Mouse (Mus musculus) myocyte (in vitro differentiated cells): ENCODE data around the gene Vps37b. TPM values are rescaled to one million over a fixed set of nuclear protein-coding genes. Genes with fewer than 3 reads are reported as not detected.

Source experiments
- H3K27me3 ChIP-seq: one replicate; pipeline ENCODE4 v1.6.1; 2011; ENCODE audit not compliant: control insufficient read depth, insufficient read depth, insufficient read length
- H3K36me3 ChIP-seq: one replicate; pipeline ENCODE4 v1.6.1; 2011; ENCODE audit not compliant: control insufficient read depth, insufficient read depth
- H3K4me2 ChIP-seq: one replicate; pipeline ENCODE4 v1.6.1; 2011; ENCODE audit warnings: low read depth, control low read depth
- H3K4me3 ChIP-seq: one replicate; pipeline ENCODE4 v1.5.1; 2011; ENCODE audit warnings: mild to moderate bottlenecking, control low read depth, moderate library complexity
- H3K79me2 ChIP-seq: one replicate; pipeline ENCODE4 v1.6.1; 2011; ENCODE audit not compliant: control insufficient read depth, insufficient read depth
- H3ac ChIP-seq: one replicate; pipeline ENCODE4 v1.6.1; 2011; ENCODE audit not compliant: control insufficient read depth, insufficient read length
- CEBPB ChIP-seq: IDR thresholded peaks from 2 replicates; pipeline ENCODE4 v1.6.1; 2011; ENCODE audit warnings: mild to moderate bottlenecking, moderate library complexity; ENCODE audit not compliant: poor library complexity, insufficient read depth, severe bottlenecking
- E2F4 ChIP-seq: IDR thresholded peaks from one replicate; pipeline ENCODE4 v1.6.1; 2011; ENCODE audit warnings: mild to moderate bottlenecking, control low read depth, moderate library complexity; ENCODE audit not compliant: insufficient read depth
- MAX ChIP-seq: IDR thresholded peaks from one replicate; pipeline ENCODE4 v1.6.1; 2011; ENCODE audit warnings: low read depth, mild to moderate bottlenecking, control low read depth
- MYOD1 ChIP-seq, 3 experiments: IDR thresholded peaks; one replicate each; pipeline ENCODE4 v1.6.1; 2011; ENCODE audit warnings: control low read depth in 2 of 3, low read depth in 2 of 3, mild to moderate bottlenecking in 2 of 3, moderate library complexity in 1 of 3; ENCODE audit not compliant: insufficient read length in 2 of 3, control insufficient read depth in 1 of 3
- MYOG ChIP-seq, 3 experiments: IDR thresholded peaks; one replicate each; pipeline ENCODE4 v1.6.1; 2011; ENCODE audit warnings: control low read depth in 2 of 3, low read depth in 2 of 3, mild to moderate bottlenecking in 2 of 3; ENCODE audit not compliant: insufficient read length in 2 of 3, control insufficient read depth in 1 of 3, insufficient read depth in 1 of 3
- POLR2A ChIP-seq: IDR thresholded peaks from one replicate; pipeline ENCODE4 v1.6.1; 2011; ENCODE audit warnings: low read depth, mild to moderate bottlenecking, control low read depth, moderate library complexity; ENCODE audit not compliant: insufficient read length
- POLR2AphosphoS2 ChIP-seq: IDR thresholded peaks from one replicate; pipeline ENCODE4 v1.6.1; 2011; ENCODE audit warnings: low read depth, control low read depth; ENCODE audit not compliant: insufficient read length
- REST ChIP-seq: IDR thresholded peaks from one replicate; pipeline ENCODE4 v1.6.1; 2011; ENCODE audit warnings: mild to moderate bottlenecking, control low read depth, moderate library complexity; ENCODE audit not compliant: insufficient read depth, insufficient read length
- SRF ChIP-seq: IDR thresholded peaks from one replicate; pipeline ENCODE4 v1.6.1; 2011; ENCODE audit warnings: low read depth; ENCODE audit not compliant: control insufficient read depth, insufficient read length
- TCF12 ChIP-seq: IDR thresholded peaks from one replicate; pipeline ENCODE4 v1.6.1; 2011; ENCODE audit warnings: mild to moderate bottlenecking, control low read depth; ENCODE audit not compliant: poor library complexity, insufficient read depth, severe bottlenecking
- TCF3 ChIP-seq: IDR thresholded peaks from one replicate; pipeline ENCODE4 v1.6.1; 2011; ENCODE audit warnings: low read depth, control low read depth; ENCODE audit not compliant: insufficient read length
- USF1 ChIP-seq: IDR thresholded peaks from one replicate; pipeline ENCODE4 v1.6.1; 2011; ENCODE audit warnings: low read depth, mild to moderate bottlenecking, control low read depth, moderate library complexity
- polyA plus RNA-seq: library from polyadenylated mRNA; unstranded; fragments of >200 nt; fragmentation: generic; extraction: Trizol; gene quantifications from one replicate; pipeline ENCODE4 v1.2.1, GENCODE M21; 2012; ENCODE audit warnings: missing spikeins

Vps37b gene
- polyA plus RNA-seq, 1 experiment: 18.7 TPM

DNA sequence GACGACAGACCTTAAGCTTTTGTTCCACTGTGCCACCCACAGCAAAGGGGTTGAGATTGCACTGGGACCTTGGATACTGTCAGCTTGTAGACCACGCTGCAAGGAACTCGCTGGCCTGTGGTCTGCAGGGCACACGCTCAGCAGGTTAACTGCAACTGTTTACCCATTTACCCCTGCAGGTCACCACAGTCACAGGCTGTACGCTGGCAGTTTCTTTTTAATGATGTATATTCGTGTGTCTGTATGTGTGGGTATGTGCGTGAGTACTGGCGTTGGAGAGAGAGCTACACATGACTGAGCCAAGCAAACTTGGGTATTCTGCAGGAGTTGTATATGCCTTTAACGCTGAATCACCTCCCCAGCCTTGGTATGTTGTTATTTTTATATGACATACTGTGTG, 13.4 kb downstream of the Vps37b start:
- H3ac ChIP-seq: no peak overlapping the region
- H3K4me3 ChIP-seq: no peak overlapping the region
- H3K79me2 ChIP-seq: peaks cover 93% of the 10 kb centered on the region
- H3K36me3 ChIP-seq: no peaks in the 10 kb centered on the region
- no peak for TF ChIP-seq USF1
- TF ChIP-seq TCF3: no peak
- TF ChIP-seq CEBPB: no peak
- TF ChIP-seq REST: no peak
- TF ChIP-seq MAX: no peak
- TF ChIP-seq E2F4: no peak
- no peak for TF ChIP-seq POLR2AphosphoS2
- H3K4me2 ChIP-seq: no peak overlapping the region
- no peaks in the 10 kb centered on the region for H3K27me3 ChIP-seq

GRCm38 (mm10) chr5:124017941-124018340, 14.1 kb downstream of the Vps37b start:
- Histone ChIP-seq H3K79me2 (peaks cover 94% of the 10 kb centered on the region), H3K27me3 (no peaks in the 10 kb centered on the region), H3K36me3 (no peaks in the 10 kb centered on the region), H3K4me2 (no peak overlapping the region), H3ac (no peak overlapping the region), H3K4me3 (no peak overlapping the region)
- no peak for TF ChIP-seq MAX
- no peak for TF ChIP-seq MYOG (IDR thresholded peaks at IDR 0.05; ENCODE audit: control insufficient read depth in 1 of 3, insufficient read depth in 1 of 3, insufficient read length in 2 of 3, low read depth in 2 of 3)
- no peak for TF ChIP-seq TCF12
- no peak for TF ChIP-seq USF1
- TF ChIP-seq REST: no peak
- TF ChIP-seq POLR2A: no peak
- TF ChIP-seq SRF: no peak
- TF ChIP-seq TCF3: no peak
- no peak for TF ChIP-seq E2F4
- no peak for TF ChIP-seq CEBPB
- no peak for TF ChIP-seq MYOD1 (IDR thresholded peaks at IDR 0.05; ENCODE audit: control insufficient read depth in 1 of 3, insufficient read length in 2 of 3, low read depth in 2 of 3)
- no peak for TF ChIP-seq POLR2AphosphoS2

DNA sequence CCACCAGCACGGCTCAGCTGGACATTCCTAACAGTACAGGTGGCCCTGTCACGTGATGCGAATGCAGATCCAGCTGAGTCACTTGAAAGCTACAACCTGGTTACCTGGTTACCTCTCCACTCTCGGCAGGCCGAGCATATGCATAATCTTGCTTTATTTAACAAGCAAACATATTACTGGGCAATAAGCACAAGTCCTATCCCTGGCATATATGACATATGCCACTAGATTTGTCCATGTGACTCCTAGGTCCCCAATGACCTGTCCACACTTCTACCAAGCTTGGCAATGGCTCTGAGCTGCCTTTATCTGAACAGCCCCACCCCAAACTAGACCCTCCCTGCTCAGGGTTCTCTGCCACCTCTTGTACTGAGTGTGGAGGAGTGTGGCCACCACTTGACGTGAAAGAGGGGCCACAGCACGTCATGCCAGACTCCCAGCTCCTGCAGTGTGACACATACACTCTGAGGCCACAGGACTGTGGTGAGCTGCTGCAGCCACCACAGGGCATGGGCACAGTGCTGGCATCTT, 15.7 kb downstream of the Vps37b start:
- Histone ChIP-seq H3ac (no peak overlapping the region), H3K27me3 (no peaks in the 10 kb centered on the region), H3K36me3 (no peaks in the 10 kb centered on the region), H3K79me2 (peaks cover 91% of the 10 kb centered on the region), H3K4me2 (no peak overlapping the region), H3K4me3 (no peak overlapping the region)
- TF ChIP-seq CEBPB (no peak), POLR2A (no peak), E2F4 (no peak), MYOD1 (IDR thresholded peaks at IDR 0.05; ENCODE audit: control insufficient read depth in 1 of 3, insufficient read length in 2 of 3, low read depth in 2 of 3) (no peak), POLR2AphosphoS2 (no peak), MAX (no peak), REST (no peak), SRF (no peak), TCF3 (no peak), MYOG (IDR thresholded peaks at IDR 0.05; ENCODE audit: control insufficient read depth in 1 of 3, insufficient read depth in 1 of 3, insufficient read length in 2 of 3, low read depth in 2 of 3) (no peak), USF1 (no peak), TCF12 (no peak)

GRCm38 (mm10) chr5:124015727-124016126, 16.3 kb downstream of the Vps37b start:
- Histone ChIP-seq H3K27me3 (no peaks in the 10 kb centered on the region), H3K79me2 (peaks cover 84% of the 10 kb centered on the region), H3K36me3 (no peaks in the 10 kb centered on the region), H3K4me2 (no peak overlapping the region), H3K4me3 (no peak overlapping the region), H3ac (no peak overlapping the region)
- TF ChIP-seq USF1: no peak
- no peak for TF ChIP-seq MYOD1 (IDR thresholded peaks at IDR 0.05; ENCODE audit: control insufficient read depth in 1 of 3, insufficient read length in 2 of 3, low read depth in 2 of 3)
- no peak for TF ChIP-seq POLR2AphosphoS2
- no peak for TF ChIP-seq POLR2A
- no peak for TF ChIP-seq SRF
- TF ChIP-seq TCF3: no peak
- TF ChIP-seq E2F4: no peak
- TF ChIP-seq TCF12: no peak
- no peak for TF ChIP-seq REST

DNA sequence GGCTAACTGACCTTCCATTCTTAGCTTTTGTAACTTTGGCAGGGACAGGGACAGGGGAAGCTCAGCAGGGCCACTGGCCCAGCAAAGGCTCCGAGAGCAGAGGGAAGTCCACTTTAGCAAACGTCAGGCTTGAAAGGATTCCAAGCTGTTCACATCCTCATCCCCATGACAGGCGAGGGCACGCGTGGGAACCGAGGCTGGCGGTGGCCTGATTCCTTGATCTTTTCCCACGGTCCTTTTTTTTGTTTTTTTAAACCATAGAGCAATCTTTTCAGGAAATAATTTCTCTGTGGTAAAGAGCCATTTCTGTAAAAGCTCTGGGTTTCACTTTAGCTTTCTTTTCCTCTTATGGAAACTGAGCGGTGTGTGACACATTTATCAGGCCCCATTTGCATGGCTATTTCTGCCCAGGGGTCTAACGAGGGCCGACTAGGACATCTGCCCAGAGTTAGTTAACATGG, 17.2 kb downstream of the Vps37b start:
- Histone ChIP-seq H3K27me3 (no peaks in the 10 kb centered on the region), H3K36me3 (peaks cover 7% of the 10 kb centered on the region), H3K4me3 (no peak overlapping the region), H3K4me2 (no peak overlapping the region), H3ac (no peak overlapping the region), H3K79me2 (peaks cover 75% of the 10 kb centered on the region)
- no peak for TF ChIP-seq MYOD1 (IDR thresholded peaks at IDR 0.05; ENCODE audit: control insufficient read depth in 1 of 3, insufficient read length in 2 of 3, low read depth in 2 of 3)
- TF ChIP-seq POLR2AphosphoS2: no peak
- TF ChIP-seq TCF12: no peak
- TF ChIP-seq MAX: no peak
- no peak for TF ChIP-seq REST
- TF ChIP-seq SRF: no peak
- no peak for TF ChIP-seq CEBPB
- TF ChIP-seq TCF3: no peak
